Mouse (Mus musculus): ENCODE measurements around the gene Erich2. TPM values are rescaled to one million over a fixed set of nuclear protein-coding genes. Genes with fewer than 3 reads are reported as not detected.

The Erich2 gene
- not detected in 2 replicates for polyA plus RNA-seq (2014; fragmentation: Nextera tagmentation; extraction: Ambion mirVana)

DNA sequence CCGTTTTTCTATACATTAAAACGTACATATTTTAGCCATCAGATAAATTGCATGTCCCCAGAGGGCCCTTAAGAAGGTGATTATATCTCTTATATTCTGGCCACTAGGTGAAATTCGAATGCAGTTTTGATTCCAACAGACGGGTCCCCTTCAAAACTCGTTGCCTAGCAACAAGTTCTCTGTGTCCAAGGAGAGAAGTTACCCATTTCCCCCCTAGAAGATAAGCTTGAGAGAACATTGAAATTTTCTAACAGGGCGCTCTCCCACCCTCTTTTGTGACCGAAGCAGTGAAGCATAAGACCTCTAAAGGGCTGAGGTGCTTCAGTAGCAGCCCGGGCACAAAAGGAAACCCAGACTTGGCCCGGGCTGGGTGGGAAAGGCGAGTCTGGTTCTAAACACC lies at the start of gene Erich2:
Gene Erich2, plus strand, starts transcription at position 324 of the 400 bp plus-strand sequence.
- H3K27me3 ChIP-seq (replicated peaks; ENCODE audit: control insufficient read depth, insufficient read depth, low read length): peaks cover 12% of the 10 kb centered on the region
- no peaks in the 10 kb centered on the region for H3K36me3 ChIP-seq (ENCODE audit: control insufficient read depth, insufficient read depth, low read length)
- 0 out of 2 replicates have a peak, but pooled peaks cover 2% of the 10 kb centered on the region for H3K4me1 ChIP-seq (replicated peaks; ENCODE audit: control insufficient read depth, insufficient read depth, low read length)
- H3K4me3 ChIP-seq (ENCODE audit: low read depth, low read length): peak within 1 kb of the TSS; percentile 53
- no peak for DNase-seq (ENCODE audit: low spot score)
- peak within 1 kb of the TSS; percentile 12; the same call in 1 of the 2 replicates for H3K9ac ChIP-seq (ENCODE audit: low read depth, low read length)
- no peak within 1 kb of the TSS for H3K27ac ChIP-seq (ENCODE audit: low read depth, low read length)
- H3K9me3 ChIP-seq (ENCODE audit: control insufficient read depth, low read length): no peaks in the 10 kb centered on the region
- WGBS: 24% methylated on average over 10 of the region's 10 CpGs
- peak within 1 kb of the TSS; percentile 72 for H3K4me2 ChIP-seq
- no peak for ATAC-seq (replicated peaks; ENCODE audit: low FRiP score)

DNA sequence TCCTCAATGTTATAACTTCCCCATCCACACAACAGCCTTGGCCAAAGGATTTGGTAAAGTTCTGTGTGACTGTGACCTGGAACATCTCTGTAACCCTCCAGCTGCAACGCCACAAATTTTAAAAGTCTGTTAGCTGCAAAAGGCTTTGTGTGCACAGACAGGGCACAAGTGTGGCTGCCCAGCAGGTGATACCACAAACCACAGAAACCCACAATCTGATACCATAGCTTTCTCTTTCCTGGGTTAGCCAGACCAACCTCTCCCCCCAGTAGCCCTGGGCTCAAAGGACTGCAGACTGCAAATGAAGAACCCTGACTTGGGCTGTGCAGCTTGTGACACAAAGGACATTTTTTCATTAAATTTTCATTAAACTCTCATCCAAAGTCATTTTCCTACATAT lies 45.0 kb upstream of the Erich2 start:
- DNase-seq (ENCODE audit: low spot score) (no peak), ATAC-seq (replicated peaks; ENCODE audit: low FRiP score) (no peak)
- Histone ChIP-seq H3K27me3 (replicated peaks; ENCODE audit: control insufficient read depth, insufficient read depth, low read length) (no peaks in the 10 kb centered on the region), H3K9ac (ENCODE audit: low read depth, low read length) (no peak overlapping the region), H3K4me1 (replicated peaks; ENCODE audit: control insufficient read depth, insufficient read depth, low read length) (no peaks in the 10 kb centered on the region), H3K36me3 (ENCODE audit: control insufficient read depth, insufficient read depth, low read length) (no peaks in the 10 kb centered on the region), H3K27ac (ENCODE audit: low read depth, low read length) (no peak overlapping the region), H3K9me3 (ENCODE audit: control insufficient read depth, low read length) (no peaks in the 10 kb centered on the region), H3K4me2 (no peak overlapping the region), H3K4me3 (ENCODE audit: low read depth, low read length) (no peak overlapping the region)
- 65% methylated on average over 1 of the region's 1 CpGs for WGBS

DNA sequence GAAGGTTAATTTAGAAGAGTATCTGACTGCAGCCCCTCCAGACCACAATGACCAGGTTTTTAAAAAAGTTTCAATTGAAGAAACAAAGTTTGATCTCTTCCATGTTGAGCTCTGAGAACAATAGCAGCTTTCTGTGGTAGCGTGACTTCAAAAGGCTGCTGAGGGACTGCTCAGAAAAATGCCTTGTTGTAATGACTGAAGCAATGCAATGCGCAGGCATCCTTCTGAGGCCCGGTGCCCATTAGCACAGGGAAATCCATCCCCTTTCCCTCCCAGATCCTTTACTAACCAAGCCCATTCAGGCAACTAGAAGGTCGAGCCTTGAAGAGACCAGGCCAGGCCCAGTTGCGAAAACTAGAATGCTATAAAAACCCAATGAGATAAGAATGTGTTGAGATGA lies 37.5 kb upstream of the Erich2 start:
- DNase-seq (ENCODE audit: low spot score) (no peak), ATAC-seq (replicated peaks; ENCODE audit: low FRiP score) (no peak)
- H3K27me3 ChIP-seq (replicated peaks; ENCODE audit: control insufficient read depth, insufficient read depth, low read length): peaks cover 66% of the 10 kb centered on the region
- no peak overlapping the region for H3K27ac ChIP-seq (ENCODE audit: low read depth, low read length)
- H3K4me1 ChIP-seq (replicated peaks; ENCODE audit: control insufficient read depth, insufficient read depth, low read length): peaks cover 8% of the 10 kb centered on the region; the same call in 1 of the 2 replicates
- WGBS: 16% methylated on average over 5 of the region's 5 CpGs
- no peaks in the 10 kb centered on the region for H3K9me3 ChIP-seq (ENCODE audit: control insufficient read depth, low read length)
- H3K9ac ChIP-seq (ENCODE audit: low read depth, low read length): no peak overlapping the region
- no peak overlapping the region for H3K4me3 ChIP-seq (ENCODE audit: low read depth, low read length)
- no peaks in the 10 kb centered on the region for H3K36me3 ChIP-seq (ENCODE audit: control insufficient read depth, insufficient read depth, low read length)
- no peak overlapping the region for H3K4me2 ChIP-seq

DNA sequence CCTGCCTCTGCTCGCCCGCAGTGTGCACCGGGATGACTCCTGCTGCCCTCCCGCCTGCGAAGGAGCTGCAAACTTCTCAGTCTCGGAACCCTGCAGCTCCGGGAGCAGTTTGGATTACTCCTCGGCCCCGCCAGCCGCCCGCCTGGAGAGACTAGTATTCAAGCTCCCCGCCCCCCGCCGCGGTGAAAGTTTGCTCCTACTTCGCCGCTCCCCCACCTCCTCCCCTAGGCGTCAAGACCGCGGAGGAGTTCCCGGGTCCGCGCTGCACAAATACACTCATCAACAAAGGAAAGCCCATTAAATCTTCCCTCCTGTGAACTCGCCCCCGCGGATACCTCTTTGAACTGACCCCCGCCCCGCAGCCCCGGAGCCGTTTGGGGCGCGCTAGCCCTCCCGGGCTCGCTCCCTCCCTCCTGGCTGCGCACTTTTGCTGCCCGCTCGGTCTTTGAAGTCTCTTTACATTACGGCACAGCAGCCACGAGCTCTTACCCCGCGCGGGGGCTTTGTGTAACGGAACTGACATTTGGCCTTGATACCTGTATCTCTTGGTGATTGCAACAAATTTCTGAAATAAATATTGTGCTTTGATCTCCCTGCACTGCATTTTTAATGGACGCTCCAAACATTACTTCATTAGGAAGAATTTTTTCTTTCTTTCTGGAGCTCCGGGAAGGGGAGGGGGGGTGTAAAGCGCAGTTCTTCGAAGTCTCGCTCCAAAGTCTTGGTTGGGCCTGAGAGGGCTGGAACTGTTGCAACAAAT lies 36.6 kb upstream of the Erich2 start:
- H3K9me3 ChIP-seq (ENCODE audit: control insufficient read depth, low read length): no peaks in the 10 kb centered on the region
- 2% methylated on average over 48 of the region's 48 CpGs for whole genome bisulfite sequencing
- H3K4me2 ChIP-seq: peak overlapping the region; percentile 63
- no peak for ATAC-seq (replicated peaks; ENCODE audit: low FRiP score)
- DNase-seq (ENCODE audit: low spot score): peak; percentile 57
- no peak overlapping the region for H3K27ac ChIP-seq (ENCODE audit: low read depth, low read length)
- no peaks in the 10 kb centered on the region for H3K36me3 ChIP-seq (ENCODE audit: control insufficient read depth, insufficient read depth, low read length)
- peak overlapping the region; percentile 37 for H3K4me3 ChIP-seq (ENCODE audit: low read depth, low read length)
- peaks cover 8% of the 10 kb centered on the region; the same call in 1 of the 2 replicates for H3K4me1 ChIP-seq (replicated peaks; ENCODE audit: control insufficient read depth, insufficient read depth, low read length)
- no peak overlapping the region for H3K9ac ChIP-seq (ENCODE audit: low read depth, low read length)
- peaks cover 75% of the 10 kb centered on the region for H3K27me3 ChIP-seq (replicated peaks; ENCODE audit: control insufficient read depth, insufficient read depth, low read length)

DNA sequence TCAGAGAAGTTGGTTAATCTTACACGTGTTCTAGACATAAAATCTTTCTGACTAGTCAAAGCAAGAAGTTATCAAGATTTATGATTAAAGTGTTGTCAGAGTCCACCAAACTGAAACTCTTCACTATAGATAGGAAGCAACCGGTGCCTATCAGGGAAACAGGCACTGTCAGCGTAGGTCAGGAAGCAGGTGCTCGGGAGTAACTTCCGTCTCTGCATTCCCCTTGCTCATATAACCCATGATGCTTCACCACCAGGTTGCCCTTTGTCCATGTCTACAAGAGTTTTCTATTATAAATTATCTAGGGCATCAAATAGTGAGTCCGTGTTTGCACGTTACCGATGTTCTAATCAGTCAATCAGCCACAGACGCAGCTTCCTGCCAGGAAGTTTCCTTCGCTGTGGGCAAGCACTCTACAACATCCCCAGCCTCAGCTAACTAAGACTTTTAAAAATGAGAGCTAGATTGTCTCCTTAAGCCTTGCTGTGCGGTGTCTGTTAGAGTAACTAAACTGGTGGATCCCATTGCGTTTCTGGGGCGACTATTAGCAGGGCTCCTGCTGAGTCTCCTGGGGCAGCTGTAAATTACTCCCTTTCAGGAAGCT lies 10.8 kb upstream of the Erich2 start:
- H3K4me3 ChIP-seq (ENCODE audit: low read depth, low read length): no peak overlapping the region
- ATAC-seq (replicated peaks; ENCODE audit: low FRiP score): no peak
- WGBS: 11% methylated on average over 13 of the region's 13 CpGs

DNA sequence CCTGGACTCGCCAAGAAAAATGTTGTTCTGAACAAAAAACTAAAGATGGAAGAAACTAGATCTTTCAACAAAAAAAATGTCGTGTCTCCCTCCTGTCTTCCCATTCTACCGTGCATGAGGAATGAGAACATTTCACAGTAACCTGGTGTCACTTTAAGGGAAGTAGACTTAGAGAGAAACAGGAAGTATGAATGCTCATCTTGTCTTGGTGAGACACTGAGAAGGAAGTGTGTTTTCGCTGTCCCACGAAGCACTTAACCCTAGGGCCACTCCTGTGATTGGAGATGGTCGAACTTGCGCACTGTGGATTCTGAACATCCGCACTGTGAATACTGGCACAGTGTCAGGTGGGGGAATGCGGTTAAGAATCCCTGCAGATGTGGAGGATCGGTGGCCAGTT lies 5.2 kb upstream of the Erich2 start:
- 62% methylated on average over 10 of the region's 10 CpGs for WGBS
- ATAC-seq (replicated peaks; ENCODE audit: low FRiP score) (no peak), DNase-seq (ENCODE audit: low spot score) (no peak)
- H3K27me3 ChIP-seq (replicated peaks; ENCODE audit: control insufficient read depth, insufficient read depth, low read length): no peaks in the 10 kb centered on the region; the same call in 1 of the 2 replicates
- H3K9ac ChIP-seq (ENCODE audit: low read depth, low read length): no peak overlapping the region
- no peak overlapping the region for H3K4me2 ChIP-seq
- no peak overlapping the region for H3K27ac ChIP-seq (ENCODE audit: low read depth, low read length)
- H3K36me3 ChIP-seq (ENCODE audit: control insufficient read depth, insufficient read depth, low read length): no peaks in the 10 kb centered on the region
- H3K4me1 ChIP-seq (replicated peaks; ENCODE audit: control insufficient read depth, insufficient read depth, low read length): no peaks in the 10 kb centered on the region
- no peaks in the 10 kb centered on the region for H3K9me3 ChIP-seq (ENCODE audit: control insufficient read depth, low read length)
- no peak overlapping the region for H3K4me3 ChIP-seq (ENCODE audit: low read depth, low read length)

More for the DNA sequence above, 10.8 kb upstream of the Erich2 start:
- Histone ChIP-seq H3K4me2 (peak overlapping the region; percentile 1; the same call in 1 of the 2 replicates), H3K9ac (ENCODE audit: low read depth, low read length) (no peak overlapping the region), H3K27me3 (replicated peaks; ENCODE audit: control insufficient read depth, insufficient read depth, low read length) (no peaks in the 10 kb centered on the region), H3K27ac (ENCODE audit: low read depth, low read length) (no peak overlapping the region), H3K9me3 (ENCODE audit: control insufficient read depth, low read length) (no peaks in the 10 kb centered on the region), H3K36me3 (ENCODE audit: control insufficient read depth, insufficient read depth, low read length) (no peaks in the 10 kb centered on the region), H3K4me1 (replicated peaks; ENCODE audit: control insufficient read depth, insufficient read depth, low read length) (no peaks in the 10 kb centered on the region)
- DNase-seq (ENCODE audit: low spot score): no peak

DNA sequence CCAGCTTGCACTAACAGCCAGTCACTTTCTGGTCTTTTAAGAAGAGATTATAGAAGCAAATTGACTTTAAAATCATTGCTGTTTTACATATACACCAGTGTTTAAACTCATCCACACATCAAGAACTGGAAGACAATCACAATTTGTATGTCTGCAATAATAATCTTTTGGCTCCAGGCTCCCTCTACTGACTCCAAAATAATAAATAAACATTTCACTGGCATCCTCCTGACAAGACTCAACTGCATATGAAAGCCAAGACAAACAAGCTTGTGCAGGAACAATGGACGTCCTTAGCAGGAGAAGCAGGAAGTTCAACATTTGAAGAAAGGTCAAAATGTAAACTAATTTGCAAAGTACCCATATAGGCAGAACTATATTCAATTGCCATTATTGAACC lies 3.4 kb upstream of the Erich2 start:
- no peak overlapping the region for H3K27ac ChIP-seq (ENCODE audit: low read depth, low read length)
- H3K4me2 ChIP-seq: no peak overlapping the region
- H3K9me3 ChIP-seq (ENCODE audit: control insufficient read depth, low read length): no peaks in the 10 kb centered on the region
- 17% methylated on average over 1 of the region's 1 CpGs for WGBS
- 0 out of 2 replicates have a peak, but pooled peaks cover 2% of the 10 kb centered on the region for H3K4me1 ChIP-seq (replicated peaks; ENCODE audit: control insufficient read depth, insufficient read depth, low read length)
- H3K36me3 ChIP-seq (ENCODE audit: control insufficient read depth, insufficient read depth, low read length): no peaks in the 10 kb centered on the region
- H3K9ac ChIP-seq (ENCODE audit: low read depth, low read length): no peak overlapping the region
- peaks cover 10% of the 10 kb centered on the region for H3K27me3 ChIP-seq (replicated peaks; ENCODE audit: control insufficient read depth, insufficient read depth, low read length)
- no peak overlapping the region for H3K4me3 ChIP-seq (ENCODE audit: low read depth, low read length)
- ATAC-seq (replicated peaks; ENCODE audit: low FRiP score) (no peak), DNase-seq (ENCODE audit: low spot score) (no peak)

DNA sequence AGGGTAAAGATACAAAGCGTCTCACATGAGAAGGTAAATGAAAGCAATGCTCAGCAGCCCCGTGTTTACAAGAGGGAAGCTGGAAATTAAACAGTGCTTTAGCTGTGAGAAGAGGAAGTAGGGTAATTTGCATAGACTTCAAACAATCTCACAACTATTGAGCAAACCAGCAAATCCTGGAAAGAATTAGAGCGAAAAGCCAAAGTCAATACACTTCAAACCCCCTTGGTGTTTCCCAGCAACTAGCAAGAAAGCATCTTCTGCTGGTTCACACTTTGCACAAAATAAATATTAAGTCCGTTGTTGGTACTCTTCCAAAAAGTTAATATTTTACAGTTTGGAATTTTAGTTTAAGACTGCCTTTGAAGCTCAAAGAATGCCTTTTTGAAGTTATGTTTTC lies 2.7 kb upstream of the Erich2 start:
- no peak for DNase-seq (ENCODE audit: low spot score)
- Histone ChIP-seq H3K4me3 (ENCODE audit: low read depth, low read length) (no peak overlapping the region), H3K4me1 (replicated peaks; ENCODE audit: control insufficient read depth, insufficient read depth, low read length) (0 out of 2 replicates have a peak, but pooled peaks cover 2% of the 10 kb centered on the region), H3K9me3 (ENCODE audit: control insufficient read depth, low read length) (no peaks in the 10 kb centered on the region), H3K4me2 (no peak overlapping the region), H3K27ac (ENCODE audit: low read depth, low read length) (no peak overlapping the region), H3K36me3 (ENCODE audit: control insufficient read depth, insufficient read depth, low read length) (no peaks in the 10 kb centered on the region), H3K27me3 (replicated peaks; ENCODE audit: control insufficient read depth, insufficient read depth, low read length) (peaks cover 12% of the 10 kb centered on the region), H3K9ac (ENCODE audit: low read depth, low read length) (no peak overlapping the region)
- no peak for ATAC-seq (replicated peaks; ENCODE audit: low FRiP score)
- 32% methylated on average over 4 of the region's 4 CpGs for whole genome bisulfite sequencing

Measured in liver, embryonic 11.5 days (tissue).